ENCODE assay signal across 12 mouse cellular contexts in genomic region chr13:73264166-73264735, GRCm38 (mm10). TPM values are rescaled to one million over a fixed set of nuclear protein-coding genes. Genes with fewer than 3 reads are reported as not detected.
A peak's percentile ranks its signal among the peaks of the same experiment; 100 is the strongest.
DNase-seq lines count a peak whose midpoint lies in the region; ATAC-seq lines count a peak whose summit lies in the region.
"Had no signal": no experiment of that assay in that cellular context is flagged by ENCODE, and none has a peak within 500 bp of the region (broad histone marks: within the 10 kb centered on the region; RNA-seq: fewer than 3 reads in every experiment).

No protein-coding gene starts in this region.

- peaks cover 99% of the 10 kb centered on the region for H3K27me3 ChIP-seq in kidney, embryonic 15.5 days
- peaks cover 99% of the 10 kb centered on the region for H3K27me3 ChIP-seq in midbrain, embryonic 13.5 days

- H3K9ac ChIP-seq in kidney, embryonic 15.5 days: no peak overlapping the region
- H3K9ac ChIP-seq in midbrain, embryonic 13.5 days (replicated peaks): no peak overlapping the region

- no peak for ATAC-seq in kidney, embryonic 15.5 days (replicated peaks; ENCODE audit: low FRiP score)
- ATAC-seq in midbrain, embryonic 13.5 days: no peak

- H3K4me3 ChIP-seq in kidney, embryonic 15.5 days (replicated peaks): peak overlapping the region; percentile 27
- H3K4me3 ChIP-seq in midbrain, embryonic 13.5 days (replicated peaks): peak overlapping the region; percentile 22

- 4% methylated on average over 29 of the region's 29 CpGs for WGBS in kidney, embryonic 15.5 days
- 3% methylated on average over 29 of the region's 29 CpGs for WGBS in midbrain, embryonic 13.5 days

- no peaks in the 10 kb centered on the region for H3K9me3 ChIP-seq in kidney, embryonic 15.5 days (replicated peaks)
- H3K9me3 ChIP-seq in midbrain, embryonic 13.5 days: no peaks in the 10 kb centered on the region

- H3K36me3 ChIP-seq in kidney, embryonic 15.5 days: no peaks in the 10 kb centered on the region
- no peaks in the 10 kb centered on the region for H3K36me3 ChIP-seq in midbrain, embryonic 13.5 days

- DNase-seq in kidney, postnatal 10 days: no peak
- peak; percentile 50 for DNase-seq in embryo, embryonic 11 days
- peak; percentile 22 to 39 for DNase-seq in heart, postnatal 36 days
- DNase-seq in thymus, postnatal 36 days: no peak
- DNase-seq in gastrocnemius, postnatal 14 days: no peak
- no peak for DNase-seq in cerebellum, postnatal 10 days
- DNase-seq: right cerebral cortex, postnatal 25 days had no signal

- H3K4me2 ChIP-seq in kidney, embryonic 15.5 days: peak overlapping the region; percentile 56
- peak overlapping the region; percentile 40 for H3K4me2 ChIP-seq in midbrain, embryonic 13.5 days (replicated peaks)

- H3K4me1 ChIP-seq in kidney, embryonic 15.5 days: peaks cover 57% of the 10 kb centered on the region
- peaks cover 53% of the 10 kb centered on the region for H3K4me1 ChIP-seq in midbrain, embryonic 13.5 days (replicated peaks)

- no peak overlapping the region for H3K27ac ChIP-seq in kidney, embryonic 15.5 days
- H3K27ac ChIP-seq in midbrain, embryonic 13.5 days: no peak overlapping the region

- intact Hi-C loops in heart, postnatal 36 days (cut with DNase I): loop anchor here (5.0 kb wide), 1 partner anchor 63 kb away; the partner anchor contains the start of genes Mrpl36 and Ndufs6
- intact Hi-C loops in gastrocnemius, postnatal 14 days (cut with DNase I; ENCODE audit: low total_unique reads): no loop called here

RNA-seq across cellular contexts. Expression of gene Irx4, which starts 4.0 kb away (rescaled TPM):
- 0.45 and 0.55 TPM in 2 replicates for polyA plus RNA-seq in kidney, embryonic 15.5 days (2015; fragmentation: Nextera tagmentation; extraction: Ambion mirVana)
- 10 to 100 TPM; 20.8 to 31.9 TPM for total RNA-seq in heart, postnatal 36 days (2021)
- 1.2 and 1.5 TPM in 2 replicates for polyA plus RNA-seq in midbrain, embryonic 13.5 days (2015; fragmentation: Nextera tagmentation; extraction: Ambion mirVana)
- not detected for total RNA-seq in gastrocnemius, postnatal 14 days (2021)
- total RNA-seq: adrenal gland, postnatal 4 days; hematopoietic stem cell, adult 5-6 weeks; left cerebral cortex, postnatal 14 days had no signal

Comparison
In these comparisons a context has a peak if more than half of its experiments do, and no peak if none do; other contexts are left out.
1. DNase-seq: peak in embryo, embryonic 11 days (single experiment) and heart, postnatal 36 days (2 of 2); none in kidney, postnatal 10 days (single experiment), thymus, postnatal 36 days (0 of 2), gastrocnemius, postnatal 14 days (single experiment) and cerebellum, postnatal 10 days (0 of 2).
2. RNA of gene Irx4, which starts 4.0 kb away (total RNA-seq): 20.8 to 31.9 TPM in heart, postnatal 36 days; not detected in gastrocnemius, postnatal 14 days; every median in the first group is over 10 times any median in the second.